Mouse (Mus musculus) heart, adult 8-10 months (tissue): ENCODE data around the gene Hells. TPM values are rescaled to one million over a fixed set of nuclear protein-coding genes. Genes with fewer than 3 reads are reported as not detected.

ENCODE experiments used
- microRNA-seq: library from miRNA; unstranded; fragments of <30 nt; microRNA quantifications from one replicate; pipeline ENCODE4 v1.2.0, GENCODE M21; 2022
- total RNA-seq, 4 experiments: library from RNA; stranded (reverse); gene quantifications; 2 replicates each; pipeline ENCODE4 v1.2.4; 2022

Gene Hells
- total RNA-seq, 4 experiments from 2014 or later: 0.37 to 0.92 (median 0.75) TPM

Small RNA genes within 50 kb of the gene (microRNA-seq; reads per million reads assigned to microRNA genes)
- not detected for gene Gm23800

Other genes starting within 250 kb of the Hells start
- 1 to 10 TPM; 6.6 to 6.9 (median 6.7) TPM for gene Noc3l, start 111.7 kb upstream of the Hells start, total RNA-seq
- gene Tbc1d12, start 94.3 kb upstream of the Hells start, total RNA-seq: 1 to 10 TPM; 5.5 to 6.7 (median 6.3) TPM
- not detected for gene Cyp2c55, start 76.1 kb downstream of the Hells start, total RNA-seq
- gene Cyp2c65, start 130.1 kb downstream of the Hells start, total RNA-seq: not detected
- gene Cyp2c66, start 183.0 kb downstream of the Hells start, total RNA-seq: not detected